Mouse (Mus musculus): Measurements from ENCODE around the gene Fezf2.

Fezf2 gene

DNA sequence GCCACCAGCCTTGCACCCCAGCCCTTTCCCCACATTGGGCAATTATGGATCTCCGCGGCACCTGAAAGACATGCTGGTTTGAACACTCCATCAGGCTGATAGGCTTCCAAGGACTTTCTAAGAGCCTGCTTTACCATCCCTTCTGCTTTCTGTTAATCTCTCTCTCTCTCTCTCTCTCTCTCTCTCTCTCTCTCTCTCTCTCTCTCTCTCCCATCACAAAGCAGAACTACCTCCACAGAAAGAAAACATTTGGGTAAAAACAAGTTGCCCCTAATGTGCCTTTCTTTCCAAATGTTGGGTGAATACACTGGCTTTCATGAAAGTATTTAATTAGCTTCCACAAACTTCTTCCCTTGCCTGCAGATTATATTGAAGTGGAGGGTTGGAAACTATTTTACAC, at the start of gene Fezf2:
Fezf2 (minus strand) TSS at position 101 of the 400 bp plus-strand sequence.
- DNase-seq, result no peak

DNA sequence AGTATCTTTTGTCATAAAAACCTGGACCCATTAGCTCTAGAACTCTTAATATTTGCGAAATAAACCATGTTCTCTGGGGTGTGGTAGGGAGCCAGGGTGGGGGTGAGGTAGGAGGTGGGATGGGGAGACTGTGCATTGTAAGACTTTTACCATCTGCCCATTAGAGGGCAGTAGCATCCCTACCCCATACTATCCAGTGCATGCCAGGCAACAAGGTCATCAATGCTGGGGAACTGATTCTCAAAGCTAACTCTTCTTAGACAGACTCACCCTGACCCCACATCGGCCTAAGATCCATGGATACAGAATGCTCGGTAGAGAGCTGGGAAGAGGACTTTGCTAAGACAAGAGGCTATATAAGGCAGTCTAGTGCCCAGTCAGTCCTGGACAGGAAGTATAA, 49.6 kb upstream of the Fezf2 start:
- no peak for DNase-seq

DNA sequence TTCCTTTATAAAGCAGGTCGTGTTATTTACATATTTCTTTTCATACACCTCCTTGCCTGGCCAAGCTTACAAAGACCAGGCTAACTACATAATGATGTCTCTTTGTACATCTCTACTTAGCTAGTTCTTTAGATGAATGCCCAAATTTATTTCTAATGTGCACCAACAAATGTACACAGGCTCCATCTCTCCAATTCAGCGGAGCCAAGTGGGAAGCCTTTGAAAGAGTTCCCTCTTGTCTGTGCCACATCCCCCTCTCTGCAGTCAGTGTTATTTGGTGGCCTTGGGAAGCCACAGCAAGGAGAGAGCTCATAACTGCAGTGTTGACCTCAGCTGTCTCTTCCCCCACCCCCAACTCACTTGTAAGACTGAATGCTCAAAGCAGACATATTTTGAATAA, 46.3 kb upstream of the Fezf2 start:
- DNase-seq, result no peak

DNA sequence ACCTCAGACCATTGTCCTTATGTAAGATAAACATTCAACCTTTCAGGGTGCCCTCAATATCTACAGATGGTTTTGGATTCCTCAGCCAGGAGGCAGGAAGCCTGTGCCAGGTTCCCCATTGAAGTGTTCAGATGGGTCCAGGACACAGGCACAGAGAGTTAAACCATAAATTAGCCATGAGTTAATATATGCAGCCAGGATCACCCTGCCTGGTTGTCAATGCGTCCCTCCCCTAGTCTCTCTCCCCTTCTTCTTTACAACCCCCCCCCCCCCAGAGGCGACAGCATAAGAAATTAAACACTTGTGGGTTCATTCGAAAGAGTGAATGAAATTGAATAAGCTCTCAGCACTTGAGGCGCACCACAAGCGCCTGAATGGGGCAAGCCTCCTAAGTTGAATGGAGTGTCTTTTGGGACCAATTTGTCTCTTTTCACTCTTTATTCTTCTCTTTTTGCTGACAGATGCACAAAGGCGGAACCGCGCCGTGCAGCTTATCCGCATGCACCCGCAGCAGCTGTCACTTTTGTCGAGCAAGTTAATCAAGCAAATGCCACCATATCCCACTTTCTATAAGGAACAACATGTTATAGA, 45.4 kb upstream of the Fezf2 start:
- no peak for DNase-seq

DNA sequence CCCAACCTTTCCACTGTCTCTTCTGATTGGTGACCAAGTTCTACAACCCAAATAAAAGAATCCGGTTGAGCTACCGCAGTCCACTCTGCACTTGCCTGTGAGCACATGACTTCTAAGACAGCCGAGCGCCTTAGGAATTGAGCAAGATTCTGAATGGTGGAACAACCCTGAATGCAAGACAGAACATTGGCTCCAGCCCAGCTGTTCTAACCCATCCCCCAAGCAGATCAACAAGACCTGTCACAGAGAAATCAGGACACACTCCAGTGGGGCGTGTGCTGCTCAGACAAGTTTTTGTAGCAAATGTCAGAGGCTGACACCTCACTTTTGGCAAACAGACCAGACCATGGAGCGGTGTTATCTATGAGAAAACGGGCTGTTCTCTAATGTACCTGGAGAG, 43.2 kb upstream of the Fezf2 start:
- DNase-seq, result no peak

DNA sequence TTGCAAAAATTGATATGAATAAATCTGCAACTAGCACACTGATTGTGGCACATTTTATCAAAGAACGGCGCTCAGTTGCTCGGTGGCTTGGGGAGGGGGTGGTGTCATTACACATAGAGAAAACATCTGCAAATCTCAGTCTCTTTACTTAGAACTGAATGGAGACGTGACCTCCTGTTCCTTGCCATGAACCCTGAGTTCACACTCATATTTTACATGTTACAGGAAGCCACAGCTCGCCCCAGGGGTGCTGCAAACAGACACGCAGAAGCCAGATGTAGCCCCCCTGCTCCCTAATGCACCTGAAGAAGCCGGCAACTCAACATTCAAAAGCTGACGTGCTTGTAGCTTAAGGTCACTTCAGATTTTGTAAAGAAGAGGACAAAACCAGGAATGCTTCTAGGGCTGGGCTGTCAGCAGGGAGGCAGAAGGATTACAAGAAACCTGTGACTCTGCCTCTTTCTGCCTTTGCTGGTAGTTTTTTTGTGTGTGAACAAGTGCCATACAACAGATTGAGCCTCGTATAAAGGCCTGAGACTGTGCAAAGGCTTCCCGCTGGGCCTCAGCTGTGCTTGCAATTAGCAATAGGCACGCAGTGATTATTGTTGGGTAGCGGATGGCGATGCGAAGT, 40.9 kb upstream of the Fezf2 start:
- no peak for DNase-seq

DNA sequence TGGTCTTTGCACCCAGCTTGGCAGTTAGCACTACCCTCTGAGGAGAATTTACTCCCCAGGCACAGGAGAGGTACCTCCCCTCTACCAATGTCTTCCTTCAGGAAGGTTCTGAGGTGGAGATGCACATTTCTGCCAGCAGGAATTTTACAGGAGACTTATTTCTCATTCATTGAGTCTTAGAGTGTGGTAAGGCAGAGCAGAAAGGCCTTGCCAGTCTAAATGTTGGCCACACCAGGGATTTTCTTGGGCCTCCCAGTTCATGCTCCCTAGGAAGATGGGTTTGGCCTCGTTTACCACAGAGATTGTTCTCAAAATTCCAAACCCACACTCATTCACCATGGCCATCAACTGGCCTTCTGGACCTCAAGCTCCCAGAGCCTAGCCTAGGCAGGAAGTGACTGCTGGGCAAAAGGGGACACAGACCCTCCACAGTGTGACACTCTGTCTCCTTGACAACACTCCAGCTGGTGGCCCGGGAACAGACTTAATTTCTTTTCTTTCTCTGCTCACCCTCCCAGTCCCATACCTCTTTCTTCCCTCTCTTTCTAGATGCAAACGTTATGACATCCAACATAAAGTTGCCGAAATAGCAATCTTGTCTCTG, 40.3 kb upstream of the Fezf2 start:
- DNase-seq, result no peak

DNA sequence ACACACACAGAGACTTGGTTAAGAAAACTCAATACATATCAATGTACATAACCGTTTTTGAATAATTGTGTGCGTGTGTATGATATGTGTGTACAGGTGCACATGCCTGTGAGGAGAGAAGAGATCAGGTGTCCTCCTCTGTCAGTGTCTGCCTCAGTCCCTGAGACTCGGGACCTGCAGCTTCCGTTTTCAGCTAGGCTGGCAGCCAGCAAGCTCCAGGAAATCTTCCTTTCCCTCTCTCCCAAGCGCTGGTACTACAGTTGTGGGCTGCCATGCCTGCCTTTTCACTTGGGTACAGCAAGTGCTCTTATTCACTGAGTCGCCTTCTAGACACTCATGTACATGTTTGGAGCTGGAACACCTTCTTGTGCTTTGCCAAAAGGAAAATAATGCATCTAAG, 39.2 kb upstream of the Fezf2 start:
- no peak for DNase-seq

DNA sequence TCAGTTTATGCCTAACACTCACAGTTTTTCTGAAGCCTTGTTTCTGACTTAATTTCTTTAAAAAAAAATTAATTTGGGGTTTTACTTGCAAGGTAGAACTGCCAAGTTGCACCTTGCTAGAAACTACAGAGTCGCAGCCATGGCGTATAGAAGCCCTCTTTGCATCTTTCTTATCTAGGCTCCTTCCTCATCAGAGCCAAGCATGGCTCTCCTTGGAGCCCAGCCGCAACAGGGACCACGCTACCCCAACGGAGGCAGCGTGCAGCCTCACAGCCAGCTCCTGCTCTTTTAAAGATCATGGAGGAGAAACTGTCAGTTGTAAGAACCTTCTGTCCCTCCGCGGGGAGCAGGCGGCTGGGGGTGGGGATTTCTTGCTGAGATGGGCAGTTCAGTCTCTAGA, 29.9 kb upstream of the Fezf2 start:
- no peak for DNase-seq

DNA sequence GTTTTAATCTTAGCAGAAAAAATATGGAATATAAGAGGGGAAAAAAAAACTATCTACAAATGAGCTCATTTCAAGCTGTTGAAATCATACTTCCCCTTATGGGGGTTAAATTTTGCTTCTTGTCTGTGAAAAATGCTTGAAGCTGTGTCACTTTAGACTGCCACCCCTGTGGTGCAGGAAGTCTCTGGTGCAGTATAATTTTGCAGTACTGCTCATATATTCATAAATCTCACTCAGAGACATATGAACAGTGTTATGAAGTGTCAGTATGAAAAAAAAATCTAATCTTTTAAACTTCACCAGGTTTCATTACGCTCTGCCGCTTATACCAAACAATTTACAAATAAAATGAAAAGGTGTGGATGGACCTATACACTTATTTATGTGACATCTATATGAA, 29.3 kb upstream of the Fezf2 start:
- DNase-seq, result no peak

DNA sequence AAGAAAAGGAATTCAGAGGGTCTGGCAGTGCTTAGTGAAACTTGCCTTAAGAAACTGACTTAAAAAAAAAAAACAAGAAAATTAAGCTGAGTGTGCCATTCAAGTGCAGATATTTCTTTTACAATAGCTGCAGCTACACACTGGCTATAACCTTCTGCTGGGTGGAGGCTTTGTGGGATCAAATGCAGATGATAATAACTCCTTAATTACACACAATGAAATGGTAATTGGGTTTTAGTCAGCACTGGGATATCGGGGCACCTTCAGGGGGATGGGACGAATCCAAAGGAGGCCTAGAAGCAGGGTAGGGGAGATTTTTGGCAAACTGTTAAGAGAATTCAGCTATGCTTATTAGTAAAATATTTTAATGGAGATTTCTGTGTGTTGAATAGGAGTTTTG, 27.5 kb upstream of the Fezf2 start:
- DNase-seq, result no peak

DNA sequence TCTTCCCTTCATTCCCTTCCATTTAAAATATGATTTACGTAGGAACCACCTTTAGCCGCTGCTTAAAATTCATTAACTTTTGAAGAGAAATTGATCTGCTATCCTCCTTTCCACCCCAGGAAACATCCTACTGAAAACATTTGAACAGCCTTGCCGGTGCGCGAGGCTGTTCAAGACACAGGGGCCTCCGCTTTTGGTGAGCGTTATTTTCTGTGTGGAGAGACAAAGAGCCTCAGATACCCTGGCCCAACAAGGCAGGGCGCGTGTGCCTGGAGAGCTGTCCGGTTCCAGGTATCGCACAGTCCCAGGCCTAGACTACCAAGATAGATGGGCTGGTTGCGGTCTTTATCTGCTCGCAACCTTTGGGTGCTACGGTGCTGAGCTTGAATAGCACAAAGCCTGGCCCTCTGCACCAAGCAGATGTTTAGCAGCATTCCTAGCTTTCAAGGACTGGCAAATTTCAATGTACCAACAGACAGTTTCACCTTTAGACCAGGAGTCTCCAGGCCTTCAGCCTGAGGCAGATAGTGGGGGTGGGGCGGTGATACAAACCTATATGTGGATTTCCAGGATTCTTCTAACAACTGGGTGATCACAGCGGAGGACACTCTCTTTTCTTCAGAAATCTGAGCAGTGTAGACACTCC, 2.4 kb upstream of the Fezf2 start:
- DNase-seq, result no peak

DNA sequence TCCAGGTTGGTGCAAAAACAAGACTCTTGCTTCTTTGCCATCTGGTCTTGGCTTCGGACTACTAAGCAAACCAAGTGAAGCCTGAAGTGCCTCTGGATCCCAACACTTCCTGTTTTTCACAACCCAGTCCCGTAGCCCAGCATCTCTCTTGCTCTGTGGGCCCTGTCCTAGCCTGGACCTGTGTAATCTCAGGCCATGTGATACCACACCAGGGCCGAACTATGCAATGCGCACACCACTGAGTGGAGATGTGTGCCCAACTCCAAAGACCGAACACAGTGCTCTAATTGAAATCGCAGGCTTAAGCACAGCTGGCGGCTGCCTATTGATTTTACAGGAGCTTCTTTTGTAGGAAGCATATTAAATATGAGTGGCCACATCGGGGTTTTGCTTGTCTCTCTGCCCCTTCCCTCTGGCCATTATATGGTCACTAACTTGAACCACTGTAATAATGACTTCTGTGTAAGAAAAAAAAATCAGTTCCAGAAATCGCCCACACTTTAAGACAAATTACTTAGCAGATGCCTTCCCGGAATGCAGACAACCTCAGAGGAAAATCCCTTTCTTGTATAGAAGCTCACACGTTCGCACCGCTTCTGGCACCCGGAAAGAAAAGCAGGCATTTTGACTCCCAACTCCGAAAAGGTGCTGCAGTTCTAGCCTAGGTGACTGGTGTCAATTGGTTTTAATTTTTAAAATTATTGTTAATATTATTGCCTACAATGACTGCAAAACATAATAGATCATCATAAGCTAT, 1.5 kb upstream of the Fezf2 start:
- DNase-seq, result no peak

DNA sequence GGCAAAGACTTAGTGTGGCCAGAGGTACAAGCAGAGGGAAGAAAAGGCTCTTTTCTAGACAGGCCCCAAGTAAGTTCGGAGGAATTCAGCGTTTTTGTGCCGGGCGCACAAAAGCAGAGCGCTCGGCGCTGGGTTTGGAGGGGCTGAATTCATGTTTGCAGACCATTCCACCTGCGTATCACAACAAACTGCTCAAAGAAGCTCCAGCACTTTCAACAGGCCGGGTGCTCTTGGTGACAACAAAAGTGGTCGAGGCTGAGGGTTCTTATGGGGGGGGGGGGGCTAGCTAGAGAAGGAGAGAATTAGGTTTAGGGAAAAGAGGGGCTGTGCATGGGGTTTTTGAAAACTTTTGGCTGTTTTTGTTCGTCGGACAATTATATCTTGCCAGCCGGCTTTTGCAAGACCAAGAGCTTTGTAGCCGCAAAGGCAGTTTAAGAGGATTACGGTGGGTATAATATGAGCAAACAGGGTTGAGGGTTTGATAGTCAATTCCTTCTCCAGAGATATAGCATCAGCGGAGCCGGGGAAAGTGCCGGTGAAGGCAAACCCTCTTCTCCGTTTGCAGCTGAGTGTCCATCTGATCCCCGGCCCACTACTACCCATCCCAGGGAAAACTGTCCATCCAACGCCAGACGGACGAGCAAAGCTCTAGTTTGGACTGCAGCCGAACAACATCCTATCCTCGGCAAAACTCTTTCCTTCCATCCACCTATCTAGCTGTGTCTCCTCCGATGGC, 956 bp downstream of the Fezf2 start:
- DNase-seq, result no peak

DNA sequence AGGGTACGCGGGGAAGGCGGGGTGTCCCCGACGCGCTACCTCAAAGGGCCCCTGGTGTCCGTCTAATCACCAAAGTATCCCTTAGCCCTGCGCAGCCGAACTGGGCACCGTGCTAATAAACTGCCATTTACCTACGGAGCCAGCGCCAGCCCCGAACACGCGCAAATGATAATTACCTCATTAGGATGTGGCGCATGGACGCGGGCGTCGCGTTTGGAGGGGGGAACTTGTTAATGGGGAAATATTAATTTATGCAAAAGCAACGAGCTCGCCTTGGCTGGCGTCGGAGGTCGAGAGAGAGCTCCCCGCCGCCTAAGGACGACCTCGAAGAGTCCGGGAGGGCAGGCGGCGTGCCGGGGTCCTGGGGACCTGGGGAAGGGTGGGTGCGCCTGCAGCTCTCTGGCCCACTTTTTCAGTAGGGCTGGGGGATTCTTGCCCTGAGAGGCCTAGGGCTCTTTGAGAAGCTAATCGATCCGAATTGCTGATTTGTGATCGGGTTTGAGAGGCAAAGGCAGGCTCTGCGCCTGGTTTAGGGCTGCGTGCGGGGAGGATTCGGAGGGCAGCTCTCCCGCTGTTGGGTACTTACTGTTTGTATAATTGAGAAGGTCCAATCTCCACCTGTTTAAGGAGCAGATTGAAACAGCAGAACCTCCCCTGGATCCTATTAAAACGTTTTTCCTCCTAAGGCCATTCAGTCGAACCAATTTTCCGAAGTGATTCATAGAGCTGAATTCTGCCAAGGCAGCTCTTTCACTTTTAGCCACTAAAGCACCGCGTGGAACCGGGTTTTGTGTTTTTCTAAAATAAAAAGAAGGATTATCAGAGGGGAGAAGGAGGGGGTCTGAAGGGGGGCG, 1.8 kb downstream of the Fezf2 start:
- no peak for DNase-seq

DNA sequence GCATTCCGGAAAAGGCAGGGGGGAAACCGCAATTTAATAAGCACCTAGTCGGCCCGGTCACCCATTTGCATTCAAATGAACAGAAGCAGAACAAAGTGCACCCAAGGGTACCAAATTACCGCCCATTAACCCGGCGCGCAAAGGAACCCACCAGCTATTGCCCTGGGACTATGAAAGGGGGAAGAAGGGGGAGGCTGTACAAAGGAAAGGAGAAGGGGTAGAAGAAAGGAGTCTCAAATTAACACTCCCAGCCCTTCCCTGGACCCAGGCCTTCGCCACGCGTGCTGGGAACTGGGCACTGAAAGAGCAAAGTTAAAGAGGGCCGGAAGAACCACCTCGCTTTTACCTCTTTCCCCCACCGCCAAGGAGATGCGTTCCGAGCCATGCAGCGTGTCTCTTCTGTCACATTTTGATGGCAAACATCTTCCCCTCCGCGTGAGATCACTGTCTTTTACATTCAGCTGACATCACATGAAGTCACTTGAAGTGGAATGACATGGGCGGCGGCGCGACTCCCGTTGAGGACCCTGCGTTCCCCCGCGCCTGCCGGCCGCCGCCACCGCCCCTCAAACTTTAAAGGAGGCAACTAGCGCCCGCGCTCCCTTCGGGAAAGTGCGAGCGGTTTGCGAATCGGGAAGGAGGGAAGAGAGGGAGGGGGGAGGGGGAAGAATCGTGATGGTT, 2.6 kb downstream of the Fezf2 start:
- DNase-seq, result no peak

DNA sequence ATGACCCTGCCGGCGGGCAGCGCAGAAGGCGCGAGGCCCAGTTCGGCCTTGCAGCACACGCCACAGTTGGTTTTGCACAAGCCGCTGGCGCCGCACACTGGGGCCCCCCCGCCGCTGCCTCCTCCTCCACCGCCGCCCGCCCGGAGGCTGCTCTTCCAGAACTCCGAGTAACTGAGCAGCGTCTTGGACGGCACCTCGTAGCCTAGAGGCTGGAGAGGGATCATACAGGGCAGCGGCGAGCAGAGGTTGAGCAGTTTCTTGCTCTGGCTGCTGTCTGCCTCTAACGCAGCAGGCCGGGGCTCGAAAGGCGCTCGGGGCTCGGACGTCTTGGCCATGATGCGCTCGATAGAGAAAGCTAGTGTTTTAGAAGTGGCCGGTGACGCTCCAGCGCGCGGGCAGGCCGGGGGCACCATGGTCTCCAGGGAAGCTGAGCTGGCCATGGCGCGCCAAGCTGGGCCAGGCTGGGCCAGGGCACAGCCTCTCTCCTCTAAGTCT, 3.2 kb downstream of the Fezf2 start:
- no peak for DNase-seq

DNA sequence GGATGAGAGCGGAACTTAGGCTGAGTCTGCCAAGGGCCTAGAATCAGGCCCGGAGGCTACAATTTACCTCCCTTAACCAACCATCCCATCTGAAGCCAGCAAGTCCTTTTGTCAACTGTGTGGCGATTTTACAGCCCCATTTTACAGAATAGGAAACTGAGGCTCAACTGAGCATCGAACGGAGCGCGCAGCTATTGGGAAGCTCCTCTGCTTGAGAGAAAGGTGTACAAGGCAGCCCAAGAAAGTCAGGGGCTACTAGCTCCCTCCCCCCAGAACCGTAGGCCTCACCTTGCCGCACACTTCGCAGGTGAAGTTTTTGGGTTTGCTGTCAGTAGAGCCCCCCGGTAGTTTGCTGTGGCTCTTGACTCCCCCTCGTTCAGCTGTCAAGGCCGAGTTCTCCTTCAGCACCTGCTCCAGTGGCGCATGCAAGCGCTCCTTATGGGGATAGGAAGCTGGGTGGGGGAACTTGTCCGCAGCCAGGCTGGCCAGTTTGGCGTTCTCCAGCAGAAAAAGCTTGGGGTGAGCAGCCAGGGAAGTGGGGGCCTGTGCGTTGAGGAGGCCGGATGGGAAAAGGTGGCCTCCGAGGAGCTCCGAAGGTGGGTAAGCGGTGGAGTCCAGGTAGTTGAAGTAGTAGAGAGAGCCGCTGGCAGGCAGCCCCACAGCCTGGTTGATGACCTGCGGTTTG, 3.8 kb downstream of the Fezf2 start:
- no peak for DNase-seq

DNA sequence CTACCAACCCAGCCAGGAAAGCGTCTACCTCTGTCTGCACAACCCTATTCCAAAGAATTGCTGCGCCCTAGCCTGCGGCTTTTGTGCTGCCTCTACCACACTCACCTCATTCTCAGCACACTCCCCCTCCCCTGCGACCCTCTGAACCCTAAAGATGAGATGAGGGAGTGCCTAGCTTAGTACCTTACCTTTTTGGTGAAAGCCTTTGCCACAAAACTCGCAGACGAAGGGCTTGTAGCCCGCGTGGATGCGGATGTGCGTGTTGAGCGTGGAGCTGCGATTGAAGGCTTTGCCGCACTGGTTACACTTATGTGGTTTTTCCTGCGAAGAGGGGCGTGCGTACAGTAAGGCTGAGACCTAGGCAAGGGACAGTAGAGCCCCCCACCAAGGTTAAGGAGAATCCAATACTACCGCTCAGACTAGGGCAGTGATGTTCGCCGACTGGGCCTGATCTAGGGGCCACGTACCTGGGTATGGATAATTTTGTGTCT, 4.5 kb downstream of the Fezf2 start:
- DNase-seq, result no peak

DNA sequence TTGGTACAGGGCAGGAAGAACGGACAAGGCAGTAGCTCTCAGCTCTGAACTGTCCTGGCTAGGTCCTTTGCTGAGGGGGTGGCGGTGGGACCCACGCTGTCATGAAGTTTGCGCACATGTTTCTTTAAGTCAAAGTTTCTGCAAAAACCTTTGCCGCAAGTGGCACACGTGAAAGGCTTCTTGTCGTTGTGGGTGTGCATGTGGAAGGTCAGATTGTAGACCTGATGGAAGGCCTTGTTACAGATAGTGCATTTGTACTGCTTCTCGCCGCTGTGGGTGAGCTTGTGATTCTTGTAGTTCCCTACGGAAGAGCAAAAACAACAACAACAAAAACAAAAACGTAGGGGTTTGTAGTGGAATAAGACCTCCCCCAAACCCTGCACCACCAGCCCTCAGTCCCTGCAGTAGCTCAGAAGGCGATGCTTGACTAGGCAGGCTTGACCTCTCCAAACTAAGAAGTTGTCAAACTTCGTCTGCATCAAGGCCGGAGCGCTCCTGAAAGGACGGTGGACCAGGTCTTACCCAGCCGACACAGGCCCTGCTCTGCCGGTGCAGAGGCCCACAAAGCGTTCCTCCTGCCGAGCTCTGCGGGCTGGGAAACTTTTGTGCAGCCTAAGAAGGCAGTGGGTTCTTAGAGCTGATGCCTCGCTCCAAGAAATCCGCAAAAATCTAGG, 5.4 kb downstream of the Fezf2 start:
- no peak for DNase-seq
